Mouse (Mus musculus): ENCODE measurements around the gene Dupd1.
"Not testable (repeated sequence)": the region's sequence is repeated elsewhere in the genome, so short reads cannot be mapped to it uniquely, and the experiment has no call there.

Gene Dupd1

GRCm38 (mm10) chr14:21676223-21676622 lies 38.2 kb downstream of the Dupd1 start:
- DNase-seq (ENCODE audit: extremely low read depth, low read depth): no peak

GRCm38 (mm10) chr14:21674471-21674870 lies 39.9 kb downstream of the Dupd1 start:
- no peak for DNase-seq (ENCODE audit: extremely low read depth, low read depth)

- DNase-seq (ENCODE audit: extremely low read depth, low read depth): no peak
Measured at GRCm38 (mm10) chr14:21673100-21673499, 41.3 kb downstream of the Dupd1 start.

- DNase-seq (ENCODE audit: extremely low read depth, low read depth): not testable (repeated sequence)
Measured at GRCm38 (mm10) chr14:21670422-21671006, 43.9 kb downstream of the Dupd1 start.

GRCm38 (mm10) chr14:21669633-21670421 lies 44.5 kb downstream of the Dupd1 start:
- DNase-seq (ENCODE audit: extremely low read depth, low read depth): no peak

GRCm38 (mm10) chr14:21669218-21669617 lies 45.2 kb downstream of the Dupd1 start:
- DNase-seq (ENCODE audit: extremely low read depth, low read depth): no peak

- no peak for DNase-seq (ENCODE audit: extremely low read depth, low read depth)
Measured at GRCm38 (mm10) chr14:21662465-21663142, 51.8 kb downstream of the Dupd1 start.

GRCm38 (mm10) chr14:21659652-21660051 lies 54.7 kb downstream of the Dupd1 start:
- peak; percentile 36 for DNase-seq (ENCODE audit: extremely low read depth, low read depth)

GRCm38 (mm10) chr14:21659155-21659554 lies 55.2 kb downstream of the Dupd1 start:
- DNase-seq (ENCODE audit: extremely low read depth, low read depth): no peak

- no peak for DNase-seq (ENCODE audit: extremely low read depth, low read depth)
Measured at GRCm38 (mm10) chr14:21653813-21654212, 60.6 kb downstream of the Dupd1 start.

GRCm38 (mm10) chr14:21640806-21641435 lies 73.5 kb downstream of the Dupd1 start:
- no peak for DNase-seq (ENCODE audit: extremely low read depth, low read depth)

GRCm38 (mm10) chr14:21636548-21636947 lies 77.8 kb downstream of the Dupd1 start:
- DNase-seq (ENCODE audit: extremely low read depth, low read depth): no peak

- no peak for DNase-seq (ENCODE audit: extremely low read depth, low read depth)
Measured at GRCm38 (mm10) chr14:21631665-21632200, 82.6 kb downstream of the Dupd1 start.
